Mouse (Mus musculus) gastrocnemius, adult 2 months (tissue): Measurements from ENCODE around the gene Bpifb3. TPM values are rescaled to one million over a fixed set of nuclear protein-coding genes. Genes with fewer than 3 reads are reported as not detected.

Source experiments
- DNase-seq: peaks from one replicate; pipeline ENCODE4 v3.0.0; 2022
- H3K27ac ChIP-seq: fragments of 200-600 bp; 2 replicates; pipeline ENCODE4 v1.8.1; 2022; ENCODE audit warnings: mild to moderate bottlenecking
- H3K4me3 ChIP-seq: fragments of 200-600 bp; 2 replicates; pipeline ENCODE4 v1.8.1; 2022; ENCODE audit warnings: mild to moderate bottlenecking, moderate library complexity
- CTCF ChIP-seq: fragments of 200-600 bp; IDR thresholded peaks from 2 replicates; pipeline ENCODE4 v1.8.1; 2022; ENCODE audit warnings: antibody characterized with exemption, mild to moderate bottlenecking, moderate library complexity
- intact Hi-C: fragments of 180-260 bp; cut with DNase I; formaldehyde crosslinking; loops from one replicate; pipeline ENCODE4 v1.15.1; 2025
- long read RNA-seq, 2 experiments: library from polyadenylated mRNA; stranded (forward); transcript quantifications; one replicate each; pipeline ENCODE4 v2.0.0; 2021
- total RNA-seq, 2 experiments: library from RNA; stranded (reverse); gene quantifications; 2 replicates each; pipeline ENCODE4 v1.2.3; 2021

Gene Bpifb3
- not detected for total RNA-seq
- long read RNA-seq, experiment 1, result 0 reads
- long read RNA-seq, experiment 2, result 0 reads

DNA sequence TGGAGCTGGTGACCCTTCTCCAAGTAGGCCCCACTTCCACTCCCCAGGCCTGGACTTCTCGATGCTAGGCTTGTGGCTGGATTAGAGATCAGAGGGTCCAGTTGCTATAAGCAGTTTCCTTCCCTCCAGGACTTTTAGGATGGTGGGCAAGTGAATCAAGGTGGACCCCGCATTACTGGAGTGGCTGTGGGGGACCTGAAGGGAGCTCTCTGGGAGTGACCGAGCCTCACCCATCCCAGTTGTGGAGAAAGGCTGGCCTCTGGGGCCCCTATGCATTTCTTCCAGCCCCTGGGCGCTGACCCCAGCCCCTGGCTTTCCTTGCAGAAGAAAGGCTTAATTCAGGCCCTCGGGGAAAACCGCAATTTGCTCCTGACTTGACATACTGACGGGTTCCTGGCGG, at the start of gene Bpifb3:
Gene Bpifb3 (plus strand): TSS at position 301 of the 400 bp plus-strand sequence.
- Histone ChIP-seq H3K27ac (no peak within 1 kb of the TSS), H3K4me3 (no peak within 1 kb of the TSS)
- no peak for TF ChIP-seq CTCF
- intact Hi-C loops, result no loop called here
- DNase-seq, result no peak

DNA sequence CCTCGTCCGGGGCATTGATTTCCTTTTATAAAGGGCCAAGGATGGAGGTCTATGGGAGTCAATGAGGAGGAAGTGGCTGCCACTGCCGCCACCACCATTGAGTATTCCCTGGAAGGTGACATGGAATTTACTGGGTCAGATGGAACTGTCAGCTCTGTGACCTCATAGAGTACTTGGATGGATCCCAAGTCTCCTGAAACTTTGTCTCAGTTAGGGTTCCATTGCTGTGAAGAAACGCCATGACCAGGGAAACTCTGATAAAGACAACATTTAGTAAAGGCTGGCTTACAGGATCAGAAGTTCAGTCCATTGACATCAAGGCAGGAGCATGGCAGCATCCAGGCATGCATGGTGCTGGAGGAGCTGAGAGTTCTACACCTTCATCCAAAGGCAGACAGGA, 47.0 kb upstream of the Bpifb3 start, which contains the start of gene Sun5:
Gene Sun5 (minus strand): TSS at position 101 of the 400 bp plus-strand sequence.
- no peak for TF ChIP-seq CTCF
- no peak for DNase-seq
- Histone ChIP-seq H3K4me3 (no peak within 1 kb of the TSS), H3K27ac (no peak within 1 kb of the TSS)
- intact Hi-C loops, result no loop called here

DNA sequence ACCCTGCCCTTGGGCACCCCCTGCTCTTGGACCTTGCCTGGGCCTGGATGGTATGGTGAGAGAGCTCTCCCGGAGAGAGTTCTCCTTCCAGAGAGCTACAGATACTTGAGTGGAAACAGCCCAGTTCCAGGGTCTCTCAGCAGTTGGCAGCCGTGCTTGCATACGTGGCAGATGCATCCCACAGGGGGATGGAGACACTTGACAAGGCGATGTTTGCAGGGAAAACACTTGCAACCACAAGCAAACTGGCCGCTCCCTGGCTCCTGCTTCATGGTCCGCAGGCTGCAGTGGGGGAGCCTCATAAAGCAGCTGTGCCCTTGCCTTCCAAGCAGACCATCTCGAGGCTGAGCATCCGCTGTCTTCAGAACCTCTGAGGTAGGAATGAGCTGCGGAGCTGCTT, 43.3 kb upstream of the Bpifb3 start, which contains the start of gene Bpifb2:
Gene Bpifb2 (plus strand): TSS at position 301 of the 400 bp plus-strand sequence.
- no peak for TF ChIP-seq CTCF
- DNase-seq, result no peak
- no peak within 1 kb of the TSS for H3K27ac ChIP-seq
- intact Hi-C loops, result no loop called here
- no peak within 1 kb of the TSS for H3K4me3 ChIP-seq

DNA sequence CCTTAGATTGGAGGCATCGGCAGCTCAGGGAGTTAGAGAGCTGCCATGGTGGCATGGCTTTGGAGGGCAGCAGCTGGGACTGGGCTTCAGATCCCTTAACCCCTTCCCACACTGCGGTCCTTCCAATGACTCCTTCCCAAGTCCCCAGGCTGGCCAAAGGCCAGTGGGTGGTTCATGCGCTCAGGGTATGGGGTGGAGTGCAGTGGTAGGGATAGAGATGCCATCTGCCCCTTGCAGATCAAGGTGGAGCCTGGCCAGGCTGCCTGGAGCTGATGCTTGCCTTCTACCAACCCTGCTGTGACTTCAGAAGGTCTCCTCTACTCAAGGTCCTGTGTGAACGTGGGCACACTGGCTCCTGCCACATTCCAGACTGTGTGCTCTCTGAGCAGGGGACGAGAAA, 18.9 kb upstream of the Bpifb3 start:
- TF ChIP-seq CTCF, result no peak
- intact Hi-C loops, result no loop called here
- DNase-seq, result no peak

DNA sequence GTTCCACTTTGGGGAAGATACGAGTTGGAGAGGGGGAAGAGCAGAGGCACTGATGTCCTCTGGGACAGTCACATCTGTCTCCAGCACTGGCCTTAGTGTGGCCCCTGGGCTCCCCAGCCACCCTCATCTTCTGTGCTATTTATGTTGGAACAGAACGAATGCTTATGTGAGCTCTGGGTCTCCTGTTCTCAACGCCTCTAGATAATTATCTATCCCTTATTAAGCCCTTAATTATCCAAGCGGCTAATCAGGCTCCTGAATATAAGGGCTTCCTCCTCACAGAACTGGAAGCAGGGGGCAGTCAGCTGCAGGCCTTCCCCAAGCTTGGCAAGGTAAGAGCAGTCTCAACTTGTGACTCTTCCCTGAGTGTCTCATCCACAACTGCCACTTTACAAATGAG, 17.9 kb upstream of the Bpifb3 start, which contains the start of gene Bpifb6:
Gene Bpifb6 (plus strand): TSS at position 301 of the 400 bp plus-strand sequence.
- DNase-seq, result no peak
- no peak within 1 kb of the TSS for H3K4me3 ChIP-seq
- no peak for TF ChIP-seq CTCF
- H3K27ac ChIP-seq, result no peak within 1 kb of the TSS
- intact Hi-C loops, result no loop called here

More for the DNA sequence above, 18.9 kb upstream of the Bpifb3 start:
- H3K4me3 ChIP-seq, result no peak overlapping the region
- no peak overlapping the region for H3K27ac ChIP-seq

DNA sequence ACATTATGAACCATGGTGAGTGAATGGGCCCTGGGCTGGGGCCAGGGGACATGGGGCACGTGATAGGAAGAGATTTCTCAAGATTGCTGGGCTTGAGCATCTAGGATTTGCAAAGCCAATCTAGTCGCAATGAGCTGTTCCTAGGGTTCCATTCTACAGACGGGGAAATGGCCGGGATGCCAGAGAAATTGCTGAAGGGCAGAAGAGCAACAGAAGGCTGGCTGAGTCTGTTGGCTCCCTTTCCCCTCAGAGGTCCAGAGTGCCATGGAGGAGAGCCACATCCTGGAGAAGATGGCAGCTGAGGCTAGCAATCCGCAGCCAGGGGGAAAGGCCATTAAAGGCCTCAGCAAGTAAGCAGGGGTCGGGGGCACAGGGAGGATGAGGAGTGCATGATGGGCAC, 15.3 kb upstream of the Bpifb3 start:
- DNase-seq, result no peak
- H3K27ac ChIP-seq, result no peak overlapping the region
- intact Hi-C loops, result no loop called here
- no peak overlapping the region for H3K4me3 ChIP-seq
- no peak for TF ChIP-seq CTCF

DNA sequence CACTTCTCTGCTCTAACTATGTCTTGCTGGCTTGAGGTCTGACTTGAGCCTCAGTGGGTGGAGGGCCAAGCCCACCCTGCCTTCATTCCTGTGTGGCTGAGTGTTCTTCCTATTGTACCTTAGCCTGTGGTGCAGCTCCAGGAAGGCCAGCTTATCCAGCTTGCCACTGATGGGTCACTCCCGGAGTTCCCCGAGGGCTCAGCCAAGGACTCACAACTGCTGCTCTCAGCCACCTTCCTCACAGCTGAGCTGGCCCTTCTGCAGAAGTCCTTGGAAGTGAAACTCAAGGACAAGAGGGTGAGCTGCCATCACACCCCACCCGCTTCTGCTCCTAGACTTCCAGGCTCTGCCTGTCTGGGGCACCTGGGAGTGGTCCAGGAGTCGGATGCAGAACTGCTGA, 11.4 kb upstream of the Bpifb3 start:
- Histone ChIP-seq H3K27ac (no peak overlapping the region), H3K4me3 (no peak overlapping the region)
- intact Hi-C loops, result no loop called here
- no peak for TF ChIP-seq CTCF
- no peak for DNase-seq

DNA sequence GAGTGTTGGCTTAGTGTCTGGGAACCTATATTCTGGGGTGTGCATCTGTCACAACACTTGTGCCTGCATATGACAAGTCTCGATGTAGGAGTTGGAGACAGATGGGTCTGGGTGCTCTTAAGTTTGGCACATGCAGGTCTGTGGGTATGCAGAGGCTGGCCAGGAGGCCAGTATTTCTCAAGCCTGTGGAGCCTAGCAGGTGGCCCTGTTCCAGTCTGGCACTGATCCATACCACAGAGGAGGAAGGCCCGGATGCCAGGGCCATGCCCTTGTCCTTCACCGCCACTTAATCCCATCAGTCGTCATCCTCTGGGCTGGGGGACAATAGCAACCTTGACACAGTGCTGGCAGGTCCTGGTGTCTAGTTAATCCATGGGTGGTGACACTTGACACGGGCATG, 3.9 kb upstream of the Bpifb3 start:
- peak; percentile 56 for DNase-seq
- no peak for TF ChIP-seq CTCF
- no peak overlapping the region for H3K4me3 ChIP-seq
- intact Hi-C loops, result no loop called here
- no peak overlapping the region for H3K27ac ChIP-seq

DNA sequence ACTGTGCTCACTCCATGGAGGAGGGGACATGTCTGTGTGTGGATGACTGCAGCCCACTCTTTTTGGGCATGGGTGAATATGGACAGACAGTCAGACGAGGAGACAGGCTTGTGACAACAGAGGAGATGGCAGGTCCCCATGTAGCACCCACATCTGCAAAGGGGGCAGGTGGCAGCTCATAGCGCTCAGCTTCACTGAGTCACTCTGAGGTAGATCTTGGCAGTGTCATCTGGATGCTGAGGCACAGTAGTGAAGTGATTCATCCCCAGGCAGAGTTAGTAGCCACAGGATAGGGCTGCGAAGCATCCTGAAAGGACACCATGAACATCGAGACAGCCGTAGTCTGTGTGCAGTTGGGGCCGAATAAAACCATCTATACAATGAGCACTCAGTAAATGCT, 3.2 kb downstream of the Bpifb3 start:
- DNase-seq, result no peak
- intact Hi-C loops, result no loop called here
- Histone ChIP-seq H3K27ac (no peak overlapping the region), H3K4me3 (no peak overlapping the region)
- TF ChIP-seq CTCF, result no peak

DNA sequence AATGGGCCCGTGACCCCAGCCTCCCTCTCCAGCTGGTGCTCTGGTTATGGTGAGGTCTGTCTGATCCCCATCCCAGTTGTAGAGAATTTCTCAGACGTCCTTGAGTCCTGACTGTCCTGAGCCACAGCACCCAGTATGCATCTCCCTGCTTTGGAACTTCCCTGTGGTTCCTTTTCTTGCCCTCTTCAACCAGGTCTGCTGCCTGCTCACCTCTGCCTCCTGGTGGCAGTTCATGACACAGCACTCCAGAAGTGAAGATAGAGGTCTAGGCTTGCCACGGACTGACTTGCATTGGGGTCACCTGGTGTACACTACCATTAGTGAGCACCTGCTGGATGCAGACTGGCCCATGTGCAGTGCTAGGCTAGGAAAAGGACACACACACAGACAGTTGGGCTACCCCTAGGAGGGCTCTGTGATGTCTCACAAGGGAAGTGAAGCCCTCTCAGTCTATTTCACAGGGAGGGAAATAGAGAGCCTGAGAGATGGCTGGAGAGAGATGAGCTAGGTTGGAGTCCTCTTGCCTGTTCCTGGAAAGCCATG, 11.9 kb downstream of the Bpifb3 start:
- H3K27ac ChIP-seq, result no peak overlapping the region
- peak; percentile 79 for TF ChIP-seq CTCF
- peak; percentile 48 for DNase-seq
- intact Hi-C loops, result loop anchor here (2.0 kb wide), 2 partner anchors 123 to 261 kb away; no protein-coding TSS in a partner anchor
- no peak overlapping the region for H3K4me3 ChIP-seq

DNA sequence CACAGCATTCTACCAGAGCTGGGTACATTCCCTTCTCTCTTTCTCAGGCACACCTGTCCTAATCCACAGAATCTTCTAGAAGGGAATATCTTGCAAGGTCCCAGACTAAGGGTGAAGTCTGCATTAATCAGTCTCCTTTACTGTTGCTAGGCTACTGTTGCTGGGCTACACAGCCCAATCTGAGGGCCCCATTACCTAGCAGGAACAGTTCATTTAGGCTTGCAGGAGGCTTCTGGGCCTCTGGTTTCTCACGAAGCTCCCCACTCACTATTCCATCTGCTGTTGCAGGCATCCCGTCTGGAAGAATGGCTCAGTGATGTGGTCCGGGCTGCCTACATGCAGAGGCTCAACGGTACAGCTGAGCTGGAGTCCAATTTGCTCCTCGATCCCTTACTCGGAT, 13.1 kb downstream of the Bpifb3 start:
- intact Hi-C loops, result loop anchor here (2.0 kb wide), 2 partner anchors 124 to 262 kb away; no protein-coding TSS in a partner anchor
- Histone ChIP-seq H3K27ac (no peak overlapping the region), H3K4me3 (no peak overlapping the region)
- TF ChIP-seq CTCF, result no peak
- peak; percentile 5 for DNase-seq

DNA sequence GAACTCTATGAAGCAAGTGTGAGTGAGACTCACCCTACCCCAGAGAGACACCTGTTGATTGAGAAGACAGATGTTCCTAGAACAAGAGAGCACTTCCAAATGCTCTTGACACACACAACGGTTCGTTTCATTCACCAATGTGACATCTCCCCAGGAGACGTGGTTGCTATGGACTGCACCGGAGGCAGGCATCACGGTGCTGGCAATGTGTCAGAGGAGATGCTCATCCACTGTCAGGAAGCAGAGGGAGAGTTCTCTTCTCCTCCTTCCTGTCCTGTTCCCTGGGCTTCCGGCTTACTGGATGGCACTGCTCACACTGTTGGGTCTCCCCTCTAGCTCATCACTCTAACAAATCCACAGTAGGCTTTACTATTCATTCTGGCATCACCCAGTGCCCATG, 15.3 kb downstream of the Bpifb3 start:
- Histone ChIP-seq H3K4me3 (no peak overlapping the region), H3K27ac (no peak overlapping the region)
- no peak for TF ChIP-seq CTCF
- DNase-seq, result no peak
- intact Hi-C loops, result no loop called here

DNA sequence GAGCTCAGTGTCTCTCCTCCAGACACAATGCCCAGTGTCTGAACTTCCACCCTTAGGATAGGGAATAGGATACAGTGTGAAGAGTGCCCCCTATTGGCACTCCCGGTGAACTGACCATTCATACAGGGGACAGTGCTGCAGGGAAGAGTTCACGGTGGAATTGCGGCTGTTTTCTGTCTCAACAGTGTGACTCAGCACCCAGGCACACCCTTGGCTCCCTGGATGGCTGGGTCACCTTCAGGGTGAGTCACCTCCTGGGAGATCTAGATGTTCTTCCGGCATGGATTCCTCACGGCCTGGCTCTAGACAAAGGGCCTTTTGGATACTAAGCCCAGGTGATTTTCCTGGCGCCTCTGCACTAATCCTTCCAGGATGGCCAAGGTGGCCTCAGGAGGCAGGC, 17.3 kb downstream of the Bpifb3 start:
- no peak for TF ChIP-seq CTCF
- DNase-seq, result no peak
- Histone ChIP-seq H3K27ac (no peak overlapping the region), H3K4me3 (no peak overlapping the region)
- intact Hi-C loops, result no loop called here

DNA sequence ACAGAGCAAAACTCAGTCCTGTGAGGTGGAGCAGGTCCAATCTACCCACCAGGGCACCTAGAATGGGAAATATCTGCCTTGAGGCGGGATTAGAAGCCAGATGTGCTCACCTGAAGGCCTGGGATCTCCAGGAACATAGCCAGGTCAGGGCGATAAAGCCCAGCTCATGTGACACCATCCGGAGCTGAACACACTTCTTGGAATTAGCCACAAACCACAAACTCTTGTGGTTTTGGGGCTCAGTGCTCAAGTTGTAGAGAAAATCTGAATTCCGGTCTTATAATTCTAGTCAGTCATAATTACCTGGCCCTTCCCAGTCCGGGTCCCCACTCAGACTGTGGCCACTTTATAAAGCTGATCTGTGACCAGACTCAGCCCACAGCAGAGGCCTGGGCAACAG, 19.8 kb downstream of the Bpifb3 start, which contains the start of gene Bpifb4:
Gene Bpifb4 (plus strand): TSS at position 370 of the 400 bp plus-strand sequence.
- Histone ChIP-seq H3K27ac (no peak within 1 kb of the TSS), H3K4me3 (no peak within 1 kb of the TSS)
- no peak for DNase-seq
- intact Hi-C loops, result no loop called here
- no peak for TF ChIP-seq CTCF
